Mouse (Mus musculus) erythroblast, embryonic 14.5 days (primary cell): ENCODE measurements around the gene Tent5b.

ENCODE experiments used
- GATA1 ChIP-seq: IDR thresholded peaks from 2 replicates; pipeline ENCODE4 v1.6.1; 2012; ENCODE audit warnings: low read length, inconsistent platforms, mixed read lengths
- TAL1 ChIP-seq: IDR thresholded peaks from 3 replicates; pipeline ENCODE4 v1.6.1; 2012; ENCODE audit warnings: low read length, inconsistent platforms, mixed read lengths

DNA sequence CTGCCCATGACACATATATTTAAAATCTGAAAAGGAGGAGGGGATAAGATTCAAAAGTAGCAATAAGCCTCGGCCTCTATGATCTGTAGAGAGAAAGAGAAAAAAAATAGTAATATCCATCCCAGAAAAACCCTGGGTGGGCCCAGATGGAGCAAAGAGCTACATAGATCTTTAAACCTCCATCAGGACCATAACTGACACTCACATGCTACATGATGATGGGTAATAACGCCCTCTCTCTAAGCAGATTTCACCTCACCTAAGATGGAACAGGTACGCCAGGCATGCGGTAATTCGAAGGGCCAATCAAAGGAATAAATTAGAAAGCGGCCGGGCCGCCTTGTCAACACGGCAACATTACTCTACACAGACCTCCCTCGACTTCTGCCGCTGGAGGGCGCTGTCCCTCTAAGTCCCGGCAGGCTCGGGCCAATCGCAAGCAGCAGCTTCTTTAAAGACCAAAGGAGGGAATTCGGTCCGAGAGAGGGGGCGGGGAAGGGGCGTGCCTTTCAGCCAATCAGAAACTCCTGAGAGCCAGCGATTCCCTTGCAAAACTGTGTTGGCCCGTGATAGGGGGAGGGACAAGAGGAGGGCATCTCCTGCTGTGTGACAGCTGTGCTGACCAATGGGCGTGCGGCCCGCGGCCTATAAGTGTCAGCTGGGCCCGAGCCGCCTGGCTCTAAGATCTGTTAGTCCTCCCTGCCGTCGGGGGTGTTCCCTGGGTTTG is at the start of gene Tent5b:
- TF ChIP-seq TAL1 (no peak), GATA1 (no peak)
